Mouse (Mus musculus) liver, adult (tissue): Measurements from ENCODE around the gene Prdx6b.

Source experiments
- GATA4 ChIP-seq: IDR thresholded peaks from 2 replicates; pipeline ENCODE4 v1.6.1; 2014; ENCODE audit warnings: mild to moderate bottlenecking, low read length; ENCODE audit not compliant: insufficient replicate concordance

Prdx6b gene

GRCm38 (mm10) chr2:80314201-80314600, 21.9 kb downstream of the Prdx6b start:
- TF ChIP-seq GATA4: no peak

DNA sequence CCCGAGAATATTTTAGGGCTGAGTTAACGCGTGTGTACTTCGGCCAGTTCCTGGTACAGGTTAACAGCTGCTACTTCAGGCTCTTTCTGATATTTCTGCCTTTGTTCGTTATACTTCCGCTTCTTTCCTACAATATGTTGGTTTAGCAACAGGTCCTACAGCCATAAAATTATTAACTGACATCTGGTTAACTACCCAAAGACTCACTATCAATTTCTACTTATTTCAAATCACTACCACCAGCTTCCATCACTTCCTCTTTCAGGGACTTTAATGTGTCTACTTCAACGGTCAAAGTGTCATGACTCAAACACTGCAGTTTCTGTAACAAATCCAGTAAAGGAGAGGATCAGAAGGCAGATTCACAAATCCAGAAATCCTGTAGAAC, 22.6 kb downstream of the Prdx6b start:
- TF ChIP-seq GATA4: no peak

DNA sequence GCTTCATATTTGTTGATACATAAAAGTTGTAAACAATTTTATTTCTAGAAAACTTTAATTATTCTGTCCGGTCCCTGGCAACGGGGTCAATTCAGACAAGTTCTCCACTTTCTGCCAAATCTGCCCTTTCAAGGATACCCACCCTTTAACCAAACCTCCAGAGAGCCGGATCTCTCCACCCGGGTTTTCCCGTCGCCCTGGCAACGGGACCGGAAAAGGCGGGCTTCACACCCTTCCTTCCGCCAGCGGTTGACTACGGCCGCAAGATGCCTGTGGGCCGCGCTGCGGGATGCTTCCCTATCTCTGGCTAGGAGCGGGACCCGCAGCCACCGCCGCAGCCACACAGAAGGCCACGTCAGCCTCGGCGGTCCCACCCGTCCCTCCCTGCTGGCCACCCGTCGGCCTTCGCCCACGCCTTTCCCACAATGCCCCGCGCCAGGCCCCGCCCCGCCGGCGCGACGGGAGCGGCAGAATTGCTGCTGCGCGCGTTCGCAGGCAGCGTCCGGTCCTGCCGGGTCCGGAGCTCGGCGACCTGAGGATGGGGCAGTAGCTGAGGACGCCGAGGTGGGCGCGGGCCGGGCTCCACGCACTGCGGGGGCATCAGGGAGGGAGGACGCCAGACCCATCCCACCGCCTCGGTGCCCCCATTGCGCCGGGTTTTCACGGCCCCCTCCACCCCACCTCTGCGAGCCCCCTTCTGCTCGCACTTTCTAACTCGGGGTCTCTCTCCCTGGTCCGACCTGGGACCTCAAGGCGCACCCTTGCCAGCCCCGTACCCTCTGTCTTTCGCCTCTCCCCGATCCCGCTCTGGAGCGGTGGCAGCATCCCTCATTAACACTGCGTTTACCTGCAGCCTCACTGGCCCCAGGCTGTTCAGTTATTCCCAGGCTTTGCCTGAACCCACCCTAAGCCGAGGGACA, 23.2 kb downstream of the Prdx6b start, which contains the start of gene Dnajc10:
Gene Dnajc10, plus strand, starts transcription at position 225 of the 920 bp plus-strand sequence.
- no peak; the same call in 1 of the 2 replicates for TF ChIP-seq GATA4

GRCm38 (mm10) chr2:80322878-80323277, 30.6 kb downstream of the Prdx6b start:
- no peak for TF ChIP-seq GATA4

GRCm38 (mm10) chr2:80325779-80326178, 33.5 kb downstream of the Prdx6b start:
- TF ChIP-seq GATA4: no peak

DNA sequence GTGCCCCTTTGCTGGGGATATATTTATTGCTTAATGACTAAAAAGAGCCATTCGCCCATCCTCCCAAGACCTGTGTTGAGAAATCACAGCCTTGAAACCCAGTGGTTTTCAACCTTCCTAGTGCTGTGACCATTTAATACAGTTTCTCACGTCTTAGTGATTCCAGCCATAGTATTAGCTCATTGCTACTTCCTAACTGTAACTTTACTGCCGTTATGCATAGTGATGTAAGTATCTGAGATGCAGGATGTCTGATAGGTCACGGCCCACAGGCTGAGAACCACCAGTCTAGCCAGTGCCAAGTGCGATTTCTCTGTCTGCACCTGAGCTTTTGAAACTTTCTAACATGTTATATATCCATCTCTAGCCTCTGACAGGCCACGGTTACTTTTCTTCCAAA, 35.0 kb downstream of the Prdx6b start:
- no peak for TF ChIP-seq GATA4

DNA sequence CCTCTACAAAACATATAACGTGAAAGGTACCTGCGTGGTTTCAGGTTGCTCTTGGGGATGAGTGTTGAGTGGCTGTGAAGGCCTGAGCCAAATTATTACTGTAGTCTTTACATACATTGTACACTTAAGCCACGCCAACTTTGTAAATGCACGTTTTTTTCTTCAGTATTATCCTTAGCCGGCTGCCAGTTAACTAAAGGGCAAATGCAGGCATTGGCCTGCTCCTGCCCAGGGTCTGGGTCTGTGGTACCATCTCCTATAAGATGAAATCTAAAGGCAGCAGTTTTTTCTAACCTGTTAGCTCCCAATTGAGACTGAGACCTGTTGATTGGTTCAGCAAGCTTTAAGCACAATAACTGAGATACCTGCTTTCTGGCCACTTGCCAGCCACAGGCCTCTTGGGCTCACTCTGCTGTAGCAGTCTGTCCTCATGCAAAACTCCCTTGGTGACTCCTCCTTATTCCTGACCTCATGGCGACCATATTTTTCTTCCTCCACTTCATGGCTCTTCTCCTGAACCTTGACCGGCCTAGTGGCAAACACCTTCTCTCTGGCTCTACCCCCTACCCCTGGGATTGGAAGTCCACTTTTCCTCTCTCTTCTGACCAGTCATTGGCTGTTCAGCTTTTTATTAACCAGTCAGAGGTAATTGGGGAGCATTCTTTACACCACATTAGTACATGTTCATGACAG, 36.8 kb downstream of the Prdx6b start:
- TF ChIP-seq GATA4: no peak

- TF ChIP-seq GATA4: no peak
Measured at GRCm38 (mm10) chr2:80340537-80340936, 48.3 kb downstream of the Prdx6b start.
